Mouse (Mus musculus) stomach, postnatal 0 days (tissue): ENCODE measurements around the gene Vsig10l.

ENCODE experiments used
- CTCF ChIP-seq: IDR thresholded peaks from 2 replicates; pipeline ENCODE4 v1.5.1; 2016; ENCODE audit warnings: antibody characterized with exemption, low read depth, mild to moderate bottlenecking, moderate library complexity
- EP300 ChIP-seq: optimal IDR thresholded peaks from 2 replicates; pipeline ENCODE3; 2016; ENCODE audit warnings: antibody characterized with exemption

DNA sequence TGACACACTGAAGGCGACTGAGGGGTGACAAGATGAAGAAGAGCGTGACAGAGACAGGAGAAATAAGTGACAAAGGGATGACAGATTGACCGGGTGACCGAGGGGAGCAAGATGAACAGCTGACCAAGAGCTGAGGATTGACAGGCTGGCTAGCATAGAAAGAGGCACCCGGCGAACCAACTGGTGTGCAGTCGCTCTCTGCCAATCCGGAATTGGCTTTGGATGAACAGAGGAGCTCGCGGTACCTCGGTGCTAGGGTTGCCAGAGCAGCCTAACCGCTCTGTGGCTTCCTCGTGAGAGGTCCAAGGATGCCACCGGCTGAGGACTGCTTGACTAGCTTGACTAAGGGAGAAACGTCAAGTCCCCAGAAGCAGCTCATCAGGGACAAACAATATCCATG is 55.4 kb downstream of the Vsig10l start:
- TF ChIP-seq EP300 = no peak
- no peak for TF ChIP-seq CTCF
